Mouse (Mus musculus): ENCODE data around the gene Lifr. TPM values are rescaled to one million over a fixed set of nuclear protein-coding genes. Genes with fewer than 3 reads are reported as not detected.

Gene Lifr
- 9.9 and 12.3 TPM in 2 replicates for polyA plus RNA-seq (2012; rRNA removed)

GRCm38 (mm10) chr15:7090211-7090765 is at the start of gene Lifr:
Gene Lifr, plus strand, starts transcription at chr15:7090614.

Other genes starting within 250 kb of the Lifr start
- gene Osmr, start 215.6 kb upstream of the Lifr start, polyA plus RNA-seq (2012; rRNA removed), result 0.32 and 0.55 TPM in 2 replicates

Measured in central nervous system, embryonic 11.5 days (tissue).